Mouse (Mus musculus): ENCODE results near the gene Fkbp10. TPM values are rescaled to one million over a fixed set of nuclear protein-coding genes. Genes with fewer than 3 reads are reported as not detected.

The Fkbp10 gene
- polyA plus RNA-seq, 1 experiment from 2014 or later: 7.2 TPM

DNA sequence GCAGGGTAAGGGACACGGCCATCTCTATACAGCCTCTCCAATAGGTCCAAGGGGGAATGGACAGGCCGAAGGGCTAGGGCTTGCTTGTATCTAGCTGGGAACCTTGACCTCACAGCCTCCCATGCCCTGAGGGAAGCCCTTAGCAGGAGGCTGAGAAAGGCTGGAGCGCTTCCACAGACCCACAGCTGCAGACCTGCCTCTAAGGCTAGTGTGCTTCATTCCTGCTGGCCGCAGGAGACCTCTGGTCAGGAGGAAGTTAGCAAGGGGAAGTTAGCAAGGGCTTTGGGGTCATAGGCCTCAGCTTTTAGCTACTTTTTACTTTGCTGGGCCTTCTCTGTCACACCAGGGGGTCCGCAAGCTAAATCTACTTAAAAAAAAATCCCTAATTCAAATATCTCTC, 37.1 kb upstream of the Fkbp10 start:
- Histone ChIP-seq H3K4me2 (ENCODE audit: low read depth, low read length) (no peak overlapping the region), H3K9ac (replicated peaks; ENCODE audit: low read depth, low read length) (no peak overlapping the region), H3K27ac (ENCODE audit: low read depth, low read length) (no peak overlapping the region), H3K27me3 (ENCODE audit: control insufficient read depth, insufficient read depth, low read length) (no peaks in the 10 kb centered on the region), H3K4me1 (ENCODE audit: control insufficient read depth, insufficient read depth, low read length) (no peaks in the 10 kb centered on the region), H3K4me3 (ENCODE audit: low read depth, low read length) (no peak overlapping the region), H3K9me3 (ENCODE audit: control insufficient read depth, low read length) (no peaks in the 10 kb centered on the region), H3K36me3 (ENCODE audit: control insufficient read depth, insufficient read depth, low read length) (peaks cover 35% of the 10 kb centered on the region)
- WGBS: 88% methylated on average over 5 of the region's 5 CpGs
- ATAC-seq (ENCODE audit: low read depth): no peak

DNA sequence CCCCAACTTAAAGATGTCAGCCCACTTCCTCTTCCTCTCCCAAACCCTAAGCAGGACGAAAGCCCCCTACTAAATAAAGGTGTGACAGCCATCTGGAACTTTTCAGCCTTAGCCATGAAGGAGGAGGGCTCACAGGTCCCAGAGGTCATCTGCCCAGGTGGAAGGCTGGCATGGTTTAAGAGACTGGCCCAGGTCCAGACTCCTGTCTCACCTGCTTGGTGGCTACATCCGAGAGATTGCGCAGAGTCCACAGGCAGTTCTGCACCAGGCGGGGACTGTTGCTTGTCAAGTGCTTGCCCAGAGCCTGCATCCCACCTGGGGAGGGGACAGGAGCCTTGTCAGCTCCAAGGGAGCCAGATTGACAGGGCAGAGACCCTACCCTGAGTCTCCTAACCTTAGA, 36.2 kb upstream of the Fkbp10 start:
- Histone ChIP-seq H3K4me3 (ENCODE audit: low read depth, low read length) (no peak overlapping the region), H3K27ac (ENCODE audit: low read depth, low read length) (no peak overlapping the region), H3K36me3 (ENCODE audit: control insufficient read depth, insufficient read depth, low read length) (peaks cover 37% of the 10 kb centered on the region), H3K4me2 (ENCODE audit: low read depth, low read length) (no peak overlapping the region), H3K27me3 (ENCODE audit: control insufficient read depth, insufficient read depth, low read length) (no peaks in the 10 kb centered on the region), H3K4me1 (ENCODE audit: control insufficient read depth, insufficient read depth, low read length) (no peaks in the 10 kb centered on the region), H3K9me3 (ENCODE audit: control insufficient read depth, low read length) (no peaks in the 10 kb centered on the region), H3K9ac (replicated peaks; ENCODE audit: low read depth, low read length) (no peak overlapping the region)
- ATAC-seq (ENCODE audit: low read depth): no peak
- 97% methylated on average over 4 of the region's 4 CpGs for WGBS

DNA sequence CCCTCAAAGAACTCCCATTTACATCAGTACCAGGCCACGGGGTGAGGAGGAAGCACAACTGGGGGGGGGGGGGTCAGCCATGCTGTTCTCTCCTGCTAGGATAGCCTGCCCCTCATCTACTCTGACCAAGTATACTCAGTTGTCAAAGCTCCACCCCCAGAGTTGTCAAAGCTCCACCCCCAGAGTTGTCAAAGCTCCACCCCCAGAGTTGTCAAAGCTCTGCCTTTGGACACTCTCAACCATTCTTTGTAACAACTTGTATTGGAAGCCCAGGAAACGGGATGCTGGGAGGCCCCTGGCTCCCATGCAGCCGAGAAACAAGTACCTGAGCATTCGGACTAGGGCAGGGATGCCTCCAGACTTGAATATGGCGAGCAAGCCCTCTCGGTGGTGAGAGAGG, 32.8 kb upstream of the Fkbp10 start:
- H3K36me3 ChIP-seq (ENCODE audit: control insufficient read depth, insufficient read depth, low read length): peaks cover 33% of the 10 kb centered on the region
- WGBS: 82% methylated on average over 6 of the region's 6 CpGs

DNA sequence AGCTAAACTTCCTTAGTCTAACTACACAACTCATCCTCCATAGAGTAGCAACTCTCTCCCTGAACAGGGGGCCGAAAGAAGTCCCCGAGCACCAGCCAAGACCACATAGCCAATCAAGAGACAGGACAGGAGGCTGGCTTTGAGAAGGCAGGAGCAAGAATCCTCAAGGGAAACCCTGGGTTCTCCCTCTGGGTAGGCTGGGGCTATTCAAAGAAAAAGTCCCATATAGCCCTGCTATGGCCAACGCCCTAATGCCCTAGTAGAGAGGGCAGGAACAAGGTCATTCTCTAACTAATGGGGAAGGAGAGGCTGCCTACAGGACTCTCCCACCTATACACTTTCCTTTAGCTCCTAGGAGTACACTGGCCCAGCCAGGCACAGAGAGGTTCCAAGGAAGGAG, 30.5 kb upstream of the Fkbp10 start:
- WGBS: 82% methylated on average over 3 of the region's 3 CpGs
- no peak for ATAC-seq (ENCODE audit: low read depth)
- no peak overlapping the region for H3K9ac ChIP-seq (replicated peaks; ENCODE audit: low read depth, low read length)
- H3K27ac ChIP-seq (ENCODE audit: low read depth, low read length): no peak overlapping the region
- peaks cover 17% of the 10 kb centered on the region for H3K36me3 ChIP-seq (ENCODE audit: control insufficient read depth, insufficient read depth, low read length)
- H3K4me2 ChIP-seq (ENCODE audit: low read depth, low read length): no peak overlapping the region
- no peaks in the 10 kb centered on the region for H3K27me3 ChIP-seq (ENCODE audit: control insufficient read depth, insufficient read depth, low read length)
- H3K4me1 ChIP-seq (ENCODE audit: control insufficient read depth, insufficient read depth, low read length): peaks cover 7% of the 10 kb centered on the region; the same call in 1 of the 2 replicates
- no peaks in the 10 kb centered on the region for H3K9me3 ChIP-seq (ENCODE audit: control insufficient read depth, low read length)
- no peak overlapping the region for H3K4me3 ChIP-seq (ENCODE audit: low read depth, low read length)

More for the DNA sequence above, 32.8 kb upstream of the Fkbp10 start:
- no peak overlapping the region for H3K27ac ChIP-seq (ENCODE audit: low read depth, low read length)
- no peak overlapping the region for H3K4me2 ChIP-seq (ENCODE audit: low read depth, low read length)
- no peaks in the 10 kb centered on the region for H3K9me3 ChIP-seq (ENCODE audit: control insufficient read depth, low read length)
- H3K4me3 ChIP-seq (ENCODE audit: low read depth, low read length): no peak overlapping the region
- no peaks in the 10 kb centered on the region for H3K27me3 ChIP-seq (ENCODE audit: control insufficient read depth, insufficient read depth, low read length)
- ATAC-seq (ENCODE audit: low read depth): no peak
- H3K4me1 ChIP-seq (ENCODE audit: control insufficient read depth, insufficient read depth, low read length): peaks cover 2% of the 10 kb centered on the region; the same call in 1 of the 2 replicates
- no peak overlapping the region for H3K9ac ChIP-seq (replicated peaks; ENCODE audit: low read depth, low read length)

DNA sequence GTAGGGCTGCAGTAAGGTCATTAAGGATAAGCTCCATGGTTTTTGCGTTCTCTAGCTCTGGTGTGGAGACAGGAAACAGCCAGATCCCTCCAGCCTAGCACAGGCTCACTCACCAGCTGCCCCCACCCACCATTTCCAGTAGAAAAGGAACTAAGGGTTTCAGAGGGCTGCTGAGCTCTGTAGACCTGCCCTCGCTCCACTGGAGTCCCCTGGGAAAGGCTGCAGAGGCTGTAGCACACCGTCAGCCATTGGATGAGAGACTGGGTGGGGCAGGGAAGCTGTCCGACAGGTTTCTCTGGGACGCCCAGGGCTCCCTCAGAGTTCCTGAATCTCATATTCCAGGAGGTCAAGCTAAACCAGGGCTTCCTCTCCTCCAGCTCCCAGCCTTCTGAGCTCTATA, 28.9 kb upstream of the Fkbp10 start:
- no peaks in the 10 kb centered on the region for H3K27me3 ChIP-seq (ENCODE audit: control insufficient read depth, insufficient read depth, low read length)
- no peak overlapping the region for H3K4me3 ChIP-seq (ENCODE audit: low read depth, low read length)
- H3K9me3 ChIP-seq (ENCODE audit: control insufficient read depth, low read length): no peaks in the 10 kb centered on the region
- no peak overlapping the region for H3K9ac ChIP-seq (replicated peaks; ENCODE audit: low read depth, low read length)
- no peak for ATAC-seq (ENCODE audit: low read depth)
- peaks cover 10% of the 10 kb centered on the region; the same call in 1 of the 2 replicates for H3K4me1 ChIP-seq (ENCODE audit: control insufficient read depth, insufficient read depth, low read length)
- H3K4me2 ChIP-seq (ENCODE audit: low read depth, low read length): no peak overlapping the region
- peaks cover 11% of the 10 kb centered on the region for H3K36me3 ChIP-seq (ENCODE audit: control insufficient read depth, insufficient read depth, low read length)
- 64% methylated on average over 5 of the region's 5 CpGs for WGBS
- H3K27ac ChIP-seq (ENCODE audit: low read depth, low read length): no peak overlapping the region

DNA sequence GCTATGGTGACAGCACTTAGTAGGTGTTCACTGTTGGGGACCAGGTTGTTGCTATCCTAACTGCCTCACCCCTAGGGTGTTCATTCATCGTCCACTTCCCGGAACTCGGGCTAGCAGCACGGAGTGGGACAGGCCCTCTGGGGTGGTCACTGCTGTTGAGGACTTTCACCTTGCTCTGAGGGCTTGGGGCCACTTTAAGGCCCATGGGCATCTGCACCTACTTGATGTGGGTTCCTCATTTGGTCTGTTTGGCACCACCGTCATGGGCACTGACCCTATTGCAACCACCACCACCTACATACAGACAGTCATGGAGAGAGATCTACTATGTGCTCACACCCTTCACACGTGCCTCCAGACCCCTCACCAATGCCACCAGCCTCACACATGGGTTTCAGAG, 28.4 kb upstream of the Fkbp10 start:
- Histone ChIP-seq H3K9me3 (ENCODE audit: control insufficient read depth, low read length) (no peaks in the 10 kb centered on the region), H3K27me3 (ENCODE audit: control insufficient read depth, insufficient read depth, low read length) (no peaks in the 10 kb centered on the region), H3K4me2 (ENCODE audit: low read depth, low read length) (no peak overlapping the region), H3K36me3 (ENCODE audit: control insufficient read depth, insufficient read depth, low read length) (peaks cover 10% of the 10 kb centered on the region), H3K4me1 (ENCODE audit: control insufficient read depth, insufficient read depth, low read length) (peaks cover 10% of the 10 kb centered on the region; the same call in 1 of the 2 replicates), H3K4me3 (ENCODE audit: low read depth, low read length) (no peak overlapping the region), H3K27ac (ENCODE audit: low read depth, low read length) (no peak overlapping the region), H3K9ac (replicated peaks; ENCODE audit: low read depth, low read length) (no peak overlapping the region)
- no peak for ATAC-seq (ENCODE audit: low read depth)
- WGBS: 83% methylated on average over 6 of the region's 6 CpGs

DNA sequence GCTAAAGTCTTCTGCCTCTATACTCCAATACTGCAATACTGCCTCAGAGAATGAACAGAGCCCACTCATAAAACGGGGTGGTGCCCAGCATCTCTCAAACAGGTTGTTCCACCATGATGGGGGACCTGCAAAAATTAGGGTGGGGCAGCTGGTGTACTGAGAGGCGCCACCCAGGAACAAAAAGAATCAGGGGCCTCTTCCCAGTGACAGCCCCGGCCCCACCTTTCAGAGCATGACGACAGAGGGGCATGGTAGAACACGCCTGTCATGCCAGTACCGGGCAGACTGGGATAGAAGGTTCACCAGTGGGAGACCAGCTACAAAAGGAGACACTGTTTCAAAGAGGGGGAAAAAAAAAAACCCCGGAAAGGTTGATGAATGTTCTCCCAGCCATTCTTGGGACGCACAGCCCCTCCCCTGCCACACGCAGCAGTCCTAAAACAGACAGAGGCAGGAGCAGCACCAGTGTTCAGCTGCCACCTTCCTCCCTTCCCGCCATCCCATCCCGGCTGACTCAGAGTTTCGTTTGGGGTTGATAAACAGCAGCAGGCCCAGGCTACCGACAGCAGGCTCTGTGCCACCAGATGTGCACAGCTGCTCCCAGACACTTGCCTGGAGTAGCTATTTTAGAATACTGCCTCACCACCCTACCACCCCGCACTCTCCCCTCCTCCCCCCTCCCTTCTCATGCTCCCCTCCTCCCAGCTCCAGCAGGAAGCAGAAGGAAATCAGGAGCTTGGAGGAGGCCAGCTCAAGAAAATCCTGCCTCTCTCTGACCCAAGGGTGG, 27.7 kb upstream of the Fkbp10 start:
- Histone ChIP-seq H3K36me3 (ENCODE audit: control insufficient read depth, insufficient read depth, low read length) (peaks cover 10% of the 10 kb centered on the region), H3K27me3 (ENCODE audit: control insufficient read depth, insufficient read depth, low read length) (no peaks in the 10 kb centered on the region), H3K9ac (replicated peaks; ENCODE audit: low read depth, low read length) (no peak overlapping the region), H3K4me3 (ENCODE audit: low read depth, low read length) (no peak overlapping the region), H3K4me1 (ENCODE audit: control insufficient read depth, insufficient read depth, low read length) (peaks cover 10% of the 10 kb centered on the region; the same call in 1 of the 2 replicates), H3K9me3 (ENCODE audit: control insufficient read depth, low read length) (no peaks in the 10 kb centered on the region), H3K27ac (ENCODE audit: low read depth, low read length) (no peak overlapping the region), H3K4me2 (ENCODE audit: low read depth, low read length) (no peak overlapping the region)
- ATAC-seq (ENCODE audit: low read depth): no peak
- WGBS: 39% methylated on average over 14 of the region's 14 CpGs

DNA sequence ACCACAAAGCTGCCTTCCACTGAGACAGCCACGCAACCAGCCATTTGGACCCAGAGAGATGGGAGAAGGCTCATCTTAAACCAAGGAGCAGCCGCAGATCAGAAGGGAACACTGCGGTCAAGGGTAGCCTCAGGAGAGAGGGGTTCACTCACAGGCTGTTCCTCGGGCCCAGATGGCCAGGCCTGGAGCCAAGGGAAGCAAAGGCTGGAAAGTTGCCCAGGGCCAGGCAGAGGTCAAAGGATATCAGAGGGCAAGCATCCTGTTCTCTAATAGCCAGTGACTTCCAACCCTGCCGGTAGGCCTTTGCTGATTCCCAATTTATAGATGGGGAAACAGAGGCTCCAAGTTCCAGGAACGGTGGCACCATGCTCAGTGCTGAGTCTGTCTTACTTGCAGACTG, 26.9 kb upstream of the Fkbp10 start:
- Histone ChIP-seq H3K4me3 (ENCODE audit: low read depth, low read length) (no peak overlapping the region), H3K27me3 (ENCODE audit: control insufficient read depth, insufficient read depth, low read length) (no peaks in the 10 kb centered on the region), H3K9me3 (ENCODE audit: control insufficient read depth, low read length) (no peaks in the 10 kb centered on the region), H3K4me2 (ENCODE audit: low read depth, low read length) (no peak overlapping the region), H3K4me1 (ENCODE audit: control insufficient read depth, insufficient read depth, low read length) (peaks cover 10% of the 10 kb centered on the region; the same call in 1 of the 2 replicates), H3K9ac (replicated peaks; ENCODE audit: low read depth, low read length) (no peak overlapping the region), H3K27ac (ENCODE audit: low read depth, low read length) (no peak overlapping the region), H3K36me3 (ENCODE audit: control insufficient read depth, insufficient read depth, low read length) (peaks cover 4% of the 10 kb centered on the region; the same call in 1 of the 2 replicates)
- WGBS: 88% methylated on average over 6 of the region's 6 CpGs
- no peak for ATAC-seq (ENCODE audit: low read depth)

DNA sequence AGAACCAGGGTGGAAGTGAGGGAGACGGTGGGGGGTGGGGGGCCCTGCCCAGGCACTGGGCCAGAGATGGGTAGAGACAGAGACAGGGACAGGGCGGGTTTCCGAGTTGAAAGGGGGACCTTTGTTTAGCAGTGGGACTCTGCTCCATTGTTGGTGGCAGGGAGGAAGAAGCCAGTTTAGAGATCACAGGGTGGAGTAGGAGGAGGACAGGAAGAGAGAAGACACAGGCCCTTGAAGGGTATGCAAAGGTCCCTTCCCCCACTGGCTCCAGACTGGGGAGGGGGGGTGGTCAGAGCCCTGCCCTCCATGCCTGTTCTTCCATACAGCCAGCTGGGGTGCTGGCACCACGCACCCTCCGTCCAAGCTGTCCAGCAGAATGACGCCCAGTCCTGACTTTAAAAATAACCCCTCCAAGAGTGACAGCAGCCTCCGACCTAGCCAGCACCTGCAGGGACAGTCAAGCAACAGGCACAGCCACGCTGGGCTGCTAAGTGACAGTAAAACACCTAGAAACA, 25.5 kb upstream of the Fkbp10 start:
- no peak for ATAC-seq (ENCODE audit: low read depth)
- Histone ChIP-seq H3K4me2 (ENCODE audit: low read depth, low read length) (no peak overlapping the region), H3K4me3 (ENCODE audit: low read depth, low read length) (no peak overlapping the region), H3K9ac (replicated peaks; ENCODE audit: low read depth, low read length) (no peak overlapping the region), H3K27me3 (ENCODE audit: control insufficient read depth, insufficient read depth, low read length) (no peaks in the 10 kb centered on the region), H3K27ac (ENCODE audit: low read depth, low read length) (no peak overlapping the region), H3K36me3 (ENCODE audit: control insufficient read depth, insufficient read depth, low read length) (no peaks in the 10 kb centered on the region), H3K9me3 (ENCODE audit: control insufficient read depth, low read length) (no peaks in the 10 kb centered on the region), H3K4me1 (ENCODE audit: control insufficient read depth, insufficient read depth, low read length) (peaks cover 12% of the 10 kb centered on the region; the same call in 1 of the 2 replicates)
- 39% methylated on average over 8 of the region's 8 CpGs for WGBS

Data from neural tube, embryonic 14.5 days (tissue).